Mouse (Mus musculus) myocyte (in vitro differentiated cells): ENCODE measurements around the gene Lrrc8e. TPM values are rescaled to one million over a fixed set of nuclear protein-coding genes. Genes with fewer than 3 reads are reported as not detected.

Experiments
- H3K27me3 ChIP-seq: one replicate; pipeline ENCODE4 v1.6.1; 2011; ENCODE audit not compliant: control insufficient read depth, insufficient read depth, insufficient read length
- H3K36me3 ChIP-seq: one replicate; pipeline ENCODE4 v1.6.1; 2011; ENCODE audit not compliant: control insufficient read depth, insufficient read depth
- H3K4me2 ChIP-seq: one replicate; pipeline ENCODE4 v1.6.1; 2011; ENCODE audit warnings: low read depth, control low read depth
- H3K4me3 ChIP-seq: one replicate; pipeline ENCODE4 v1.5.1; 2011; ENCODE audit warnings: mild to moderate bottlenecking, control low read depth, moderate library complexity
- H3K79me2 ChIP-seq: one replicate; pipeline ENCODE4 v1.6.1; 2011; ENCODE audit not compliant: control insufficient read depth, insufficient read depth
- H3ac ChIP-seq: one replicate; pipeline ENCODE4 v1.6.1; 2011; ENCODE audit not compliant: control insufficient read depth, insufficient read length
- CEBPB ChIP-seq: IDR thresholded peaks from 2 replicates; pipeline ENCODE4 v1.6.1; 2011; ENCODE audit warnings: mild to moderate bottlenecking, moderate library complexity; ENCODE audit not compliant: poor library complexity, insufficient read depth, severe bottlenecking
- E2F4 ChIP-seq: IDR thresholded peaks from one replicate; pipeline ENCODE4 v1.6.1; 2011; ENCODE audit warnings: mild to moderate bottlenecking, control low read depth, moderate library complexity; ENCODE audit not compliant: insufficient read depth
- MAX ChIP-seq: IDR thresholded peaks from one replicate; pipeline ENCODE4 v1.6.1; 2011; ENCODE audit warnings: low read depth, mild to moderate bottlenecking, control low read depth
- MYOD1 ChIP-seq, 3 experiments: IDR thresholded peaks; one replicate each; pipeline ENCODE4 v1.6.1; 2011; ENCODE audit warnings: control low read depth in 2 of 3, low read depth in 2 of 3, mild to moderate bottlenecking in 2 of 3, moderate library complexity in 1 of 3; ENCODE audit not compliant: insufficient read length in 2 of 3, control insufficient read depth in 1 of 3
- MYOG ChIP-seq, 3 experiments: IDR thresholded peaks; one replicate each; pipeline ENCODE4 v1.6.1; 2011; ENCODE audit warnings: control low read depth in 2 of 3, low read depth in 2 of 3, mild to moderate bottlenecking in 2 of 3; ENCODE audit not compliant: insufficient read length in 2 of 3, control insufficient read depth in 1 of 3, insufficient read depth in 1 of 3
- POLR2A ChIP-seq: IDR thresholded peaks from one replicate; pipeline ENCODE4 v1.6.1; 2011; ENCODE audit warnings: low read depth, mild to moderate bottlenecking, control low read depth, moderate library complexity; ENCODE audit not compliant: insufficient read length
- POLR2AphosphoS2 ChIP-seq: IDR thresholded peaks from one replicate; pipeline ENCODE4 v1.6.1; 2011; ENCODE audit warnings: low read depth, control low read depth; ENCODE audit not compliant: insufficient read length
- REST ChIP-seq: IDR thresholded peaks from one replicate; pipeline ENCODE4 v1.6.1; 2011; ENCODE audit warnings: mild to moderate bottlenecking, control low read depth, moderate library complexity; ENCODE audit not compliant: insufficient read depth, insufficient read length
- SRF ChIP-seq: IDR thresholded peaks from one replicate; pipeline ENCODE4 v1.6.1; 2011; ENCODE audit warnings: low read depth; ENCODE audit not compliant: control insufficient read depth, insufficient read length
- TCF12 ChIP-seq: IDR thresholded peaks from one replicate; pipeline ENCODE4 v1.6.1; 2011; ENCODE audit warnings: mild to moderate bottlenecking, control low read depth; ENCODE audit not compliant: poor library complexity, insufficient read depth, severe bottlenecking
- TCF3 ChIP-seq: IDR thresholded peaks from one replicate; pipeline ENCODE4 v1.6.1; 2011; ENCODE audit warnings: low read depth, control low read depth; ENCODE audit not compliant: insufficient read length
- USF1 ChIP-seq: IDR thresholded peaks from one replicate; pipeline ENCODE4 v1.6.1; 2011; ENCODE audit warnings: low read depth, mild to moderate bottlenecking, control low read depth, moderate library complexity
- polyA plus RNA-seq: library from polyadenylated mRNA; unstranded; fragments of >200 nt; fragmentation: generic; extraction: Trizol; gene quantifications from one replicate; pipeline ENCODE4 v1.2.1, GENCODE M21; 2012; ENCODE audit warnings: missing spikeins

The Lrrc8e gene
- polyA plus RNA-seq, 1 experiment = 2.4 TPM

- Histone ChIP-seq H3K27me3 (no peaks in the 10 kb centered on the region), H3K4me3 (no peak overlapping the region), H3K36me3 (peaks cover 5% of the 10 kb centered on the region), H3ac (no peak overlapping the region), H3K79me2 (no peaks in the 10 kb centered on the region), H3K4me2 (no peak overlapping the region)
- no peak for TF ChIP-seq MAX
- no peak for TF ChIP-seq CEBPB
- no peak for TF ChIP-seq SRF
- no peak for TF ChIP-seq POLR2A
- TF ChIP-seq MYOD1 (IDR thresholded peaks at IDR 0.05; ENCODE audit: control insufficient read depth in 1 of 3, insufficient read length in 2 of 3, low read depth in 2 of 3) = no peak
- TF ChIP-seq POLR2AphosphoS2 = no peak
- no peak for TF ChIP-seq REST
- no peak for TF ChIP-seq TCF12
- no peak for TF ChIP-seq USF1
- no peak for TF ChIP-seq MYOG (IDR thresholded peaks at IDR 0.05; ENCODE audit: control insufficient read depth in 1 of 3, insufficient read depth in 1 of 3, insufficient read length in 2 of 3, low read depth in 2 of 3)
- no peak for TF ChIP-seq TCF3
- no peak for TF ChIP-seq E2F4
Observed at GRCm38 (mm10) chr8:4257350-4257749, 30.7 kb downstream of the Lrrc8e start.

DNA sequence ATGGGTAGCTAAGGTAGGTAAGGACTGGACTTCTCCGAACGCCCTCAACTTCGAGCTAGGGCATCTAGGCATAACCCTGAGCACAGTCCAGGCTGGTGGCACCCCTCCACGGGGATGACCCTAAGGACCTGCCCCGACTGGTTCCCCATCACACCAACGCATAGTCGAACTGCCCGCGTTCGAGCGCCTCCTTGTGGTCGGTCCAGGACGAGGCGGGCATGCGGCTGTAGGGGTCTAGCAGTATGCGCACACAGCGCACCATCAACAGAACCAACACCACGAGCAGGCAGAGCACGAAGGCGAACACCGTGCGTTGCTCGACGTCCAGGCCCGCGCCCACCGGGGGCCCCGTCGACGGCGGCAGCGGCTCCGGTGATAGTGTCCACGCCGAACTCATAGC, 31.6 kb downstream of the Lrrc8e start:
- H3ac ChIP-seq = peak overlapping the region; percentile 22
- H3K36me3 ChIP-seq = peaks cover 9% of the 10 kb centered on the region
- H3K27me3 ChIP-seq = no peaks in the 10 kb centered on the region
- peak overlapping the region; percentile 31 for H3K4me3 ChIP-seq
- H3K79me2 ChIP-seq = no peaks in the 10 kb centered on the region
- no peak for TF ChIP-seq SRF
- no peak for TF ChIP-seq POLR2A
- peak; percentile 22 for TF ChIP-seq POLR2AphosphoS2
- H3K4me2 ChIP-seq = peak overlapping the region; percentile 77

GRCm38 (mm10) chr8:4258678-4259077, 32.1 kb downstream of the Lrrc8e start:
- Histone ChIP-seq H3K79me2 (no peaks in the 10 kb centered on the region), H3K27me3 (no peaks in the 10 kb centered on the region), H3K4me3 (peak overlapping the region; percentile 31), H3K4me2 (peak overlapping the region; percentile 77), H3ac (peak overlapping the region; percentile 22), H3K36me3 (peaks cover 9% of the 10 kb centered on the region)
- TF ChIP-seq MYOD1 (IDR thresholded peaks at IDR 0.05; ENCODE audit: control insufficient read depth in 1 of 3, insufficient read length in 2 of 3, low read depth in 2 of 3) (peak in 2 of 3 experiments; percentile 32 to 46), USF1 (no peak), MYOG (IDR thresholded peaks at IDR 0.05; ENCODE audit: control insufficient read depth in 1 of 3, insufficient read depth in 1 of 3, insufficient read length in 2 of 3, low read depth in 2 of 3) (peak in 1 of 3 experiments; percentile 4), POLR2AphosphoS2 (peak; percentile 43), POLR2A (no peak), TCF12 (no peak), CEBPB (no peak)

GRCm38 (mm10) chr8:4259125-4259804, 32.6 kb downstream of the Lrrc8e start, which contains the start of gene Ctxn1:
Gene Ctxn1 (minus strand): TSS chr8:4259274.
- H3K4me3 ChIP-seq = peak within 1 kb of the TSS; percentile 31
- no peak for TF ChIP-seq CEBPB
- TF ChIP-seq MAX = no peak
- TF ChIP-seq TCF12 = no peak
- no peak for TF ChIP-seq MYOD1 (IDR thresholded peaks at IDR 0.05; ENCODE audit: control insufficient read depth in 1 of 3, insufficient read length in 2 of 3, low read depth in 2 of 3)
- no peak for TF ChIP-seq TCF3
- peak; percentile 63 for TF ChIP-seq POLR2A
- no peak for TF ChIP-seq SRF
- TF ChIP-seq POLR2AphosphoS2 = peak; percentile 95
- H3K36me3 ChIP-seq = peaks cover 9% of the 10 kb centered on the region
- H3K79me2 ChIP-seq = no peaks in the 10 kb centered on the region
- H3K27me3 ChIP-seq = no peaks in the 10 kb centered on the region
- peak within 1 kb of the TSS; percentile 22 for H3ac ChIP-seq
- H3K4me2 ChIP-seq = peak within 1 kb of the TSS; percentile 77

GRCm38 (mm10) chr8:4259805-4260170, 33.2 kb downstream of the Lrrc8e start:
- no peaks in the 10 kb centered on the region for H3K79me2 ChIP-seq
- H3K4me3 ChIP-seq = no peak overlapping the region
- no peaks in the 10 kb centered on the region for H3K27me3 ChIP-seq
- H3ac ChIP-seq = no peak overlapping the region
- H3K4me2 ChIP-seq = peak overlapping the region; percentile 65
- H3K36me3 ChIP-seq = peaks cover 15% of the 10 kb centered on the region
- TF ChIP-seq CEBPB (no peak), MYOD1 (IDR thresholded peaks at IDR 0.05; ENCODE audit: control insufficient read depth in 1 of 3, insufficient read length in 2 of 3, low read depth in 2 of 3) (no peak), REST (no peak), MYOG (IDR thresholded peaks at IDR 0.05; ENCODE audit: control insufficient read depth in 1 of 3, insufficient read depth in 1 of 3, insufficient read length in 2 of 3, low read depth in 2 of 3) (no peak), TCF12 (no peak)
